Mouse (Mus musculus) lung, embryonic 14.5 days (tissue): ENCODE data around the gene Pik3c2a. TPM values are rescaled to one million over a fixed set of nuclear protein-coding genes. Genes with fewer than 3 reads are reported as not detected.

ENCODE experiments used
- ATAC-seq: fragments of 200-750 bp; cut with Nextera tagmentation; 2 replicates; pipeline ENCODE4 v1.8.0; 2017; ENCODE audit warnings: mild to moderate bottlenecking, moderate TSS enrichment, moderate library complexity; ENCODE audit not compliant: insufficient read depth
- DNase-seq: peaks from one replicate; pipeline ENCODE4 v3.0.0-alpha.2; 2015
- H3K27ac ChIP-seq: fragments of 300-500 bp; sonication (generic); 2 replicates; pipeline ENCODE4 v1.5.1; 2014; ENCODE audit warnings: low read depth, mild to moderate bottlenecking, moderate library complexity
- H3K27me3 ChIP-seq: fragments of 300-500 bp; sonication (generic); 2 replicates; pipeline ENCODE4 v1.6.1; 2014; ENCODE audit warnings: low read length, control low read depth; ENCODE audit not compliant: insufficient read depth
- H3K36me3 ChIP-seq: fragments of 300-500 bp; sonication (generic); 2 replicates; pipeline ENCODE4 v1.6.1; 2014; ENCODE audit warnings: control low read depth; ENCODE audit not compliant: insufficient read depth
- H3K4me1 ChIP-seq: fragments of 300-500 bp; sonication (generic); 2 replicates; pipeline ENCODE4 v1.6.1; 2014; ENCODE audit warnings: antibody characterized with exemption, control low read depth; ENCODE audit not compliant: insufficient read depth
- H3K4me2 ChIP-seq: fragments of 300-500 bp; sonication (generic); 2 replicates; pipeline ENCODE4 v1.6.1; 2014; ENCODE audit warnings: mild to moderate bottlenecking
- H3K4me3 ChIP-seq: fragments of 300-500 bp; sonication (generic); 2 replicates; pipeline ENCODE4 v1.5.1; 2014; ENCODE audit warnings: low read depth, low read length
- H3K9ac ChIP-seq: fragments of 300-500 bp; sonication (generic); 2 replicates; pipeline ENCODE4 v1.6.1; 2014
- H3K9me3 ChIP-seq: fragments of 300-500 bp; sonication (generic); 2 replicates; pipeline ENCODE4 v1.6.1; 2016; ENCODE audit warnings: low read depth, low read length, control low read depth
- CTCF ChIP-seq: IDR thresholded peaks from 2 replicates; pipeline ENCODE4 v1.5.1; 2016; ENCODE audit warnings: antibody characterized with exemption, low read depth
- WGBS: fragments of 180-500 bp; shearing (Covaris S2); extraction: QIAGEN DNeasy Blood & Tissue Kit; methylation state at CpG from one replicate; pipeline ENCODE4 v1.1.7; 2014; 5-methylcytosine and 5-hydroxymethylcytosine counted together
- polyA plus RNA-seq: library from polyadenylated mRNA; unstranded; fragments of >200 nt; fragmentation: Nextera tagmentation; extraction: Ambion mirVana; gene quantifications from 2 replicates; pipeline ENCODE4 v1.2.1, GENCODE M21; 2014

Pik3c2a gene
- polyA plus RNA-seq: 33.4 and 35.6 TPM in 2 replicates

GRCm38 (mm10) chr7:116443004-116443696, at the start of gene Pik3c2a:
Pik3c2a (minus strand) TSS chr7:116443449.
- H3K9ac ChIP-seq: peak within 1 kb of the TSS; percentile 86
- peak within 1 kb of the TSS; percentile 91 for H3K4me3 ChIP-seq
- under 1% methylated on average over 66 of the region's 72 CpGs for WGBS
- H3K27ac ChIP-seq: peak within 1 kb of the TSS; percentile 91
- no peak for TF ChIP-seq CTCF
- H3K4me1 ChIP-seq: peaks cover 5% of the 10 kb centered on the region; the same call in 1 of the 2 replicates
- ATAC-seq (peak; percentile 98), DNase-seq (peak; percentile 99)
- H3K27me3 ChIP-seq: no peaks in the 10 kb centered on the region
- no peaks in the 10 kb centered on the region for H3K9me3 ChIP-seq
- no peaks in the 10 kb centered on the region for H3K36me3 ChIP-seq
- H3K4me2 ChIP-seq: peak within 1 kb of the TSS; percentile 92

GRCm38 (mm10) chr7:116491113-116491512, 47.9 kb upstream of the Pik3c2a start:
- H3K27ac ChIP-seq: no peak overlapping the region
- no peak for TF ChIP-seq CTCF
- no peaks in the 10 kb centered on the region; the same call in 1 of the 2 replicates for H3K9me3 ChIP-seq
- no peaks in the 10 kb centered on the region for H3K27me3 ChIP-seq
- no peaks in the 10 kb centered on the region for H3K36me3 ChIP-seq
- H3K4me3 ChIP-seq: no peak overlapping the region
- H3K9ac ChIP-seq: no peak overlapping the region
- no peak overlapping the region for H3K4me2 ChIP-seq
- ATAC-seq (no peak), DNase-seq (no peak)
- WGBS: 69% methylated on average over 4 of the region's 4 CpGs
- H3K4me1 ChIP-seq: no peaks in the 10 kb centered on the region

GRCm38 (mm10) chr7:116485062-116485601, 41.9 kb upstream of the Pik3c2a start:
- H3K9me3 ChIP-seq: no peaks in the 10 kb centered on the region
- H3K9ac ChIP-seq: no peak overlapping the region
- WGBS: 76% methylated on average over 1 of the region's 1 CpGs
- H3K4me3 ChIP-seq: no peak overlapping the region
- no peak overlapping the region for H3K4me2 ChIP-seq
- ATAC-seq (no peak), DNase-seq (no peak)
- no peaks in the 10 kb centered on the region for H3K27me3 ChIP-seq
- no peaks in the 10 kb centered on the region for H3K4me1 ChIP-seq
- H3K36me3 ChIP-seq: no peaks in the 10 kb centered on the region
- no peak overlapping the region for H3K27ac ChIP-seq
- no peak for TF ChIP-seq CTCF

- ATAC-seq (no peak), DNase-seq (no peak)
- H3K4me3 ChIP-seq: no peak overlapping the region
- H3K4me1 ChIP-seq: no peaks in the 10 kb centered on the region
- H3K9me3 ChIP-seq: no peaks in the 10 kb centered on the region
- H3K9ac ChIP-seq: no peak overlapping the region
- no peaks in the 10 kb centered on the region for H3K27me3 ChIP-seq
- 63% methylated on average over 5 of the region's 5 CpGs for WGBS
- TF ChIP-seq CTCF: no peak
- H3K27ac ChIP-seq: no peak overlapping the region
- H3K4me2 ChIP-seq: no peak overlapping the region
- H3K36me3 ChIP-seq: no peaks in the 10 kb centered on the region
Observed at GRCm38 (mm10) chr7:116484213-116484612, 41.0 kb upstream of the Pik3c2a start.

GRCm38 (mm10) chr7:116483782-116484181, 40.5 kb upstream of the Pik3c2a start:
- ATAC-seq (no peak), DNase-seq (no peak)
- H3K27me3 ChIP-seq: no peaks in the 10 kb centered on the region
- TF ChIP-seq CTCF: no peak
- H3K36me3 ChIP-seq: no peaks in the 10 kb centered on the region
- H3K4me3 ChIP-seq: no peak overlapping the region
- no peaks in the 10 kb centered on the region for H3K9me3 ChIP-seq
- no peak overlapping the region for H3K27ac ChIP-seq
- no peaks in the 10 kb centered on the region for H3K4me1 ChIP-seq
- H3K4me2 ChIP-seq: no peak overlapping the region
- 54% methylated on average over 5 of the region's 5 CpGs for WGBS
- H3K9ac ChIP-seq: no peak overlapping the region

GRCm38 (mm10) chr7:116483106-116483505, 39.9 kb upstream of the Pik3c2a start:
- TF ChIP-seq CTCF: no peak
- H3K4me2 ChIP-seq: no peak overlapping the region
- WGBS: 14% methylated on average over 1 of the region's 1 CpGs
- no peak overlapping the region for H3K4me3 ChIP-seq
- DNase-seq (no peak), ATAC-seq (no peak)
- no peak overlapping the region for H3K9ac ChIP-seq
- H3K9me3 ChIP-seq: no peaks in the 10 kb centered on the region
- no peak overlapping the region for H3K27ac ChIP-seq
- no peaks in the 10 kb centered on the region for H3K36me3 ChIP-seq
- no peaks in the 10 kb centered on the region for H3K27me3 ChIP-seq
- H3K4me1 ChIP-seq: no peaks in the 10 kb centered on the region

- no peak for ATAC-seq
- Histone ChIP-seq H3K27ac (no peak overlapping the region), H3K9me3 (no peaks in the 10 kb centered on the region), H3K4me1 (no peaks in the 10 kb centered on the region), H3K36me3 (no peaks in the 10 kb centered on the region), H3K4me3 (no peak overlapping the region), H3K9ac (no peak overlapping the region), H3K4me2 (no peak overlapping the region), H3K27me3 (no peaks in the 10 kb centered on the region)
- DNase-seq: no peak
- WGBS: 76% methylated on average over 5 of the region's 5 CpGs
- TF ChIP-seq CTCF: no peak
Observed at GRCm38 (mm10) chr7:116476264-116476663, 33.0 kb upstream of the Pik3c2a start.
